Mouse (Mus musculus): ENCODE measurements at regions not wholly inside any gene's neighbourhood (a gene's known extent, or its start where the extent isn't known, plus 50 kb on each side); places are given as distances from the start of the nearest gene placed in this dataset.

- no peak for TF ChIP-seq CTCF (conservative IDR thresholded peaks at IDR 0.05; ENCODE audit: insufficient read depth, insufficient read length, low read depth, low read length)
- no peak for TF ChIP-seq POLR2A (IDR thresholded peaks at IDR 0.05; ENCODE audit: low read depth, low read length)
These were observed 77.0 kb upstream of the Rxra start for GRCm38 (mm10) chr2:27599061-27599768.

Measured in kidney, adult 2 months (tissue).